Mouse (Mus musculus): Measurements from ENCODE around the gene Asb15. TPM values are rescaled to one million over a fixed set of nuclear protein-coding genes. Genes with fewer than 3 reads are reported as not detected.

Asb15 gene
- 0.14 TPM for polyA plus RNA-seq (2015; fragmentation: Illumina TruSeq; extraction: RNeasy Lipid Tissue Mini Kit (QIAGEN cat#74804); ENCODE audit: insufficient read depth, low replicate concordance)

GRCm38 (mm10) chr6:24528064-24528243, at the start of gene Asb15:
Gene Asb15, plus strand, starts transcription at chr6:24528144.

DNA sequence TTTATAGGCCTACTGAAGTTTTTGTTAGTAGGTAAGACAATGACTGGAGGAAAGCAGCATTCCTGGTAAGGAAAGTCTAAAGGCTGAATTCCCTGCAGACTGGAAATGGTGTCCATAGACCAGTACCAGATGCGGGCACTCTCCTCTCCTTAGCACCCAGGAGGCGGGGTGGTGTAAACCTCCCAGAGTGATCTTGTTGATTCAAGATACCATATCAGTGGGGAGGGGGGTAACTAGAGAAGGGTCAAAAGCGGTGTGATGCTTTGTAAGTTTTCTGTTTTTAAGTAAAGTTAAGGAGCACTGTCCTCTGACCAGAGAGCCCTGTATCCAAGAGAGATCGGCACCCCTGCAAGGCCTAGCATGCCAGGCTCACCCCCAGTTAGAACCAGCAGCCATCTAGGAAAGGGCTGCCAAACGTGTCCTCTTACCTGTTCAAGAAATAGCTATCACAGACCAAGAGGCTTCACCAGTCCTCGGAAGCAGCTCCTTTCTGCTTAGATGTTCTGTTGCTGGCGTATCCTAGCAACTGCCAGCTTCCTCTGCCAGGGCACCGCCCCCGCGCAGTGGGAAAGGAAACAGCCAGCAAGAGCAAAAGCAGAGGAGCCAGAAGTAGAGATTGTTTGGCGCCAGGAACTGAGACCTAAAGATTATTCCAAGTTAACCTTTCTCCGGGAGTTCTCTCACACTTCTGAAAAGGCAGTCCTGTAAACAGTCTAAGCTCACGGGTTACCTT, 13.2 kb upstream of the Asb15 start, which contains the start of gene Iqub:
Iqub (minus strand) TSS at position 516 of the 733 bp plus-strand sequence.

DNA sequence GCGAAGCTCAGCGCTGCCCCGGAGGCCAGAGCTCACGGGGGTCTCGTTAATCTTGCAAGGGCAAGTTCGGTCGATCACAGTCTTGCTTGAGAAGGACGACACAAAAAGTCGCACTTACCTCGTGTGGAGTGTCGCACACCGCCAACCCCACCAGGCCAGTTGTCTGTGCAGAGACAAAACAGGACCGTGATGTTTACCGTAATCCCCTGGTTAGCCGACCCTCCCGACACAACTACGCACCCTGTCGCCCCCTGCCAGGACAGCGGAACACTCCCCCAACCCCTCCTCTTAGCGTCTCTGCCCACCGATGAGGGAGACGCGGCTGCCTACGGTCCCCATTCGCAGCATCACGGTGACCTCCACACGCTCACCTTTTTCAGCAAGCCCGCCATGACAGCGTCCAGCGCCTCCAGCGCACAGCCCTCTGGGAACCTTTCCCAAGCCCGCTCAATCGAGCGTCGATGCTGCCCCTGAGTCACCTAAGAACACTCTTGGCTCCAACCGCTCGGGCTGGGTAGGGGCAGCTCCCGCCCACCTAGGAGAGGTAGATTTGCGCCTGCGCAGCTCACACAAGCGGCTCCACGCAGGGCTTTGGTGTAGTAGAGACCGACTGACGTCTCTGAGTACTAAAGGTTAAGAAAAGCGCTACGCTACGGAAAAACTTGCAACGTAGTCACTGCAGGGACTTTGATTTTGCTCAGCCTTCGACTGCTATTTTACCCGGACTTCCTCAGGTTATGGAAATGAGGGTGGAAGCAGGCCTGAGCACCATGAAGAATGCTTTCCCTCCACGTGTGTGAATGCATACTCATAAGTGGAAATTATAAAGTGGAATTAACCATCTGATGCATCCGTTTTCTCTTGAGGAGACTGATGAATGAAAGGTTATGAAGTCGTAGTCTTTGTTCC, 535 bp upstream of the Asb15 start, which contains the start of gene Ndufa5:
Ndufa5 (minus strand) TSS at position 859 of the 909 bp plus-strand sequence.

GRCm38 (mm10) chr6:24597500-24597899, 69.6 kb downstream of the Asb15 start, which contains the start of gene Lmod2:
Gene Lmod2, plus strand, starts transcription at chr6:24597762.

Other genes with a start within 250 kb of the Asb15 start
- gene Iqub, start 13.1 kb upstream of the Asb15 start, polyA plus RNA-seq (2015; fragmentation: Illumina TruSeq; extraction: RNeasy Lipid Tissue Mini Kit (QIAGEN cat#74804); ENCODE audit: insufficient read depth, low replicate concordance) = not detected
- gene Ndufa5, start 131 bp upstream of the Asb15 start, polyA plus RNA-seq (2015; fragmentation: Illumina TruSeq; extraction: RNeasy Lipid Tissue Mini Kit (QIAGEN cat#74804); ENCODE audit: insufficient read depth, low replicate concordance) = 115 TPM
- gene Lmod2, start 69.6 kb downstream of the Asb15 start, polyA plus RNA-seq (2015; fragmentation: Illumina TruSeq; extraction: RNeasy Lipid Tissue Mini Kit (QIAGEN cat#74804); ENCODE audit: insufficient read depth, low replicate concordance) = not detected
- gene Wasl, start 136.9 kb downstream of the Asb15 start, polyA plus RNA-seq (2015; fragmentation: Illumina TruSeq; extraction: RNeasy Lipid Tissue Mini Kit (QIAGEN cat#74804); ENCODE audit: insufficient read depth, low replicate concordance) = 34.7 TPM
- gene Hyal6, start 205.1 kb downstream of the Asb15 start, polyA plus RNA-seq (2015; fragmentation: Illumina TruSeq; extraction: RNeasy Lipid Tissue Mini Kit (QIAGEN cat#74804); ENCODE audit: insufficient read depth, low replicate concordance) = not detected
- gene Hyal4, start 220.2 kb downstream of the Asb15 start, polyA plus RNA-seq (2015; fragmentation: Illumina TruSeq; extraction: RNeasy Lipid Tissue Mini Kit (QIAGEN cat#74804); ENCODE audit: insufficient read depth, low replicate concordance) = not detected